Mouse (Mus musculus) cerebellum, adult 2 months (tissue): ENCODE data around the gene Traf1.

Experiments
- CTCF ChIP-seq: fragments of 200-500 bp; IDR thresholded peaks from 2 replicates; pipeline ENCODE4 v1.5.1; 2011; ENCODE audit warnings: low read depth, mild to moderate bottlenecking, control low read depth, low read length, moderate library complexity, borderline replicate concordance; ENCODE audit not compliant: insufficient read depth
- POLR2A ChIP-seq: fragments of 200-500 bp; IDR thresholded peaks from 2 replicates; pipeline ENCODE4 v1.6.1; 2011; ENCODE audit warnings: low read length, control low read depth, borderline replicate concordance; ENCODE audit not compliant: insufficient read depth

GRCm38 (mm10) chr2:34920144-34920543, 41.4 kb downstream of the Traf1 start:
- no peak for TF ChIP-seq CTCF
- TF ChIP-seq POLR2A, result no peak
